Mouse (Mus musculus) heart, postnatal 10 days (tissue): ENCODE data around the gene Gm21981. TPM values are rescaled to one million over a fixed set of nuclear protein-coding genes. Genes with fewer than 3 reads are reported as not detected.
"Not testable (repeated sequence)": the region's sequence is repeated elsewhere in the genome, so short reads cannot be mapped to it uniquely, and the experiment has no call there.

Experiments
- DNase-seq, 2 experiments: peaks; one replicate each; pipeline ENCODE4 v3.0.0; 2021
- intact Hi-C: fragments of 180-260 bp; cut with DNase I; formaldehyde crosslinking; loops from one replicate; pipeline ENCODE4 v1.15.1; 2025
- total RNA-seq, 2 experiments: library from RNA; stranded (reverse); gene quantifications; 2 replicates each; pipeline ENCODE4 v1.2.3; 2021

The Gm21981 gene
- total RNA-seq, 2 experiments from 2014 or later = 0.15 to 1.2 TPM

DNA sequence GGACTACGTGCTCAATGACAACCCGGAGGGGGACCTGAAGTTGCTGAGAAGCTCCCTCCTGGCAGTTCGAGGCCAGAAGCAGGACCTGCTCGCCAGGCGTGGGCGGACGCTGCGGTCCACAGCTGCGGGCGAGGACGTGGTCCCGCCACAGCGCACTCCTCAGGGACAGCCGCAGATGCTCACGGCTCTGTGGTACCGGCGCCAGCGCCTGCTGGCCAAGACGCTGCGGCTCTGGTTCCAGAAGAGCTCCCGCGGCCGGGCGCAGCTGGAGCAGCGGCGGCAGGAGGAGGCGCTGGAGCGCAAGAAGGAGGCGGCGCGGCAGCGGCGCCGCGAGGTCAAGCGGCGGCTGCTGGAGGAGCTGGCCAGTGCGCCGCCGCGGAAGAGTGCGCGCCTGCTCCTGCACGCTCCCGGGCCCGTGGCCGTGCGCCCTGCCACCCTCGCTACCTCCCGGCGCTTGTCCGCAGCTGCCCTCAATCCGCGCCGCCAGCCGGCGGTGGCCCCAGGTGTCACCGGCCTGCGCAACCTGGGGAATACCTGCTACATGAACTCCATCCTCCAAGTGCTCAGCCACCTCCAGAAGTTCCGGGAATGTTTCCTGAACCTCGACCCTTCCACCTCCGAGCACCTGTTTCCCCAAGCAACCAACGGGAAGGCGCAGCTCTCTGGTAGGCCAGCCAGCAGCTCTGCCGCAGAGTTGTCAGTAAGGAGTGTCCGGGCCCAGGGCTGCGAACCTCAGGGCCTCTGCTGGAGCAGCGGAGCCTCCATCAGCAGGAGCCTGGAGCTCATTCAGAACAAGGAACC is 21.7 kb downstream of the Gm21981 start:
- peak; percentile 71 to 75 for DNase-seq
- intact Hi-C loops = loop anchor here (10.0 kb wide), 1 partner anchor 268 kb away; the partner anchor contains the start of gene Guca1a

DNA sequence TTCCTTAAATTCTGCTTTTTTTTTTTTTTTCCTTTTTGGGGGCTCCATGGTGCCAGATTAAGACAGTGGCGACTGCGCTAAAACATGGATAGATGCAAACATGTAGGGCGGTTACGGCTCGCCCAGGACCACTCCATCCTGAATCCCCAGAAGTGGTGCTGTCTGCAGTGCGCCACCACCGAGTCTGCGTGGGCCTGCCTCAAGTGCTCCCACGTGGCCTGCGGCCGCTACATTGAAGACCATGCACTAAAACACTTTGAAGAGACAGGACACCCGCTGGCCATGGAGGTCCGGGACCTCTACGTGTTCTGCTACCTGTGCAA is 22.3 kb downstream of the Gm21981 start:
- intact Hi-C loops = loop anchor here (10.0 kb wide), 1 partner anchor 267 kb away; the partner anchor contains the start of gene Guca1a
- DNase-seq = no peak

DNA sequence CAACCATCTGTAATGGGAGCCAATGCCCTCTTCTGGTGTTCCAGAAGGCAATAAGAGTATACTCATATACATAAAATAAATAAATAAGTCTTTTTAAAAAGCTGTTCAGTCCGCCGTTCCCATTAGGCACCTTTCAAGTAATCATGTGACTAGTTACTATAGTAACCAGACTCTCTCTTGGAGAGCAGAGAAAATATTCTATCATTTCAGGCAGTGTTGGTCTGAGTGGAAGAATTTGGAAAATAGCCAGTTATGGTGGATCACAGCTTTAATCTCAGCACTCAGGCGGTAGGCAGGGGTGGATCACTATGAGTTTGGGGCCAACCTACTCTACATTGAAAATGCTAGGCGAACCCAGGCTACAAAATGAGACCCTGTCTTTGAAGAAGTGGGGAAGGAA is 25.1 kb downstream of the Gm21981 start:
- intact Hi-C loops = no loop called here

DNA sequence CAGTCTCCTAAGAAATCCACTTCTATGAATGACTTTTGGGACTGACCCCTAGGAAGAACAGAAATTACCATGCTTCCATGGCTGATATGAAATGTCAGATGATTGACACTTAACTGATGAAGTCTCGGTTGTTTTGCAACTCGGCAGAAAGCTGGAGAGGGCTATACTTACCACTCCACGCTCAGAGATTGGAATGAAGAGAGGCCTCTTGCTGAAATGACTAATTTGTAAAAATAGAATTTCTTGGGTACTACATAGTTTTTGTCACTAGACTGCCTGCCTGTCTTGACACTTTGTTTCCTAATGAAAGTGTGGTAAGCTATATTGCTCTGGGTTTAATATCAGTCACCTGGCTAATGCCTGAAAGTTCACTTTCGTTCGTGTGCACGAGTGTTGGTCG is 29.8 kb downstream of the Gm21981 start:
- intact Hi-C loops = no loop called here
- no peak for DNase-seq

More for the DNA sequence above, 25.1 kb downstream of the Gm21981 start:
- DNase-seq = no peak

- intact Hi-C loops = no loop called here
- DNase-seq = no peak
Measured at GRCm38 (mm10) chr17:47663009-47663713, 31.1 kb downstream of the Gm21981 start.

DNA sequence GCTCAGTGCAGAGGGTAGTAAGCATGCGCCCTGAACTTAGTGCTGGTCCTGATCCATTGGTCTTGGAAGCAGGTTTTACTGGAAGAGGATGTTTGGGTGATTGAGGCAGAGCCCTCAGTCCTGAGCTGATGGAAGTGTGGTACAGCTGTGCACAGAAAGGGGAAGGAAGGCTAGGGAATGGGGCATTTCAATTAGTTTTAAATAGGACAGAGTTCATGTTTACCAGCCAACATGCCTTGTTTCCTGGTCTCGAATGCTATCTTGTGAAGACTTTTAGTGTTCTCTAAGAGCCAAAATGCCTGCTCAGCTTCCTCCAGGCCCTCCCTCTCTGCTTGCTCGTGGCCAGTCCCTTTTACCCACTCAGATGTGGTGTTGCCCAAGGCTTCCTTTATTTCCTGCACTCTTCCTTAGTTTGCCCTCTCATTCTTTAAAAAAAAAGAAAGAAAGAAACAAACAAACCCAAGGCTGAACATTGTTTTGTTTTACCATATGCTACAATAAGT is 35.5 kb downstream of the Gm21981 start:
- intact Hi-C loops = no loop called here
- DNase-seq = no peak

DNA sequence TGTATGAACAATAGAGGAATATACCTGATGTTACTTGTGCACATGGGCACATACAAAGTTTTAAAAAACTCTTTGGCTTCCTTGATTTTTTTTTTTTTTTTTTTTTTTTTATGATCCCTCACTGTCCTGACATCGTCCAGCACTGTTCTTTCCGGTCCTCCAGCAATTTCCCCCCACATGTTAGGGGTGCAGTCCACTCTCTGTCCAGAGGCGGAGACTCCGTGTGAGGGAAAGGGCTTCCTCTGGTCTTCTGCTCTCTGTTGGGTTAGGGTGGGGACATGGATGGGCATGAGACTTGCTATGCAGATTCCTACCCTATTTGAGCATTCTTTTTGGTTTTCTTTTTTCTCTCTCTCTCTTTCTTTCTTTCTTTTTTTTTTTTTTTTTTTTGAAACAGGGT is 36.4 kb downstream of the Gm21981 start:
- intact Hi-C loops = no loop called here
- DNase-seq = no peak

DNA sequence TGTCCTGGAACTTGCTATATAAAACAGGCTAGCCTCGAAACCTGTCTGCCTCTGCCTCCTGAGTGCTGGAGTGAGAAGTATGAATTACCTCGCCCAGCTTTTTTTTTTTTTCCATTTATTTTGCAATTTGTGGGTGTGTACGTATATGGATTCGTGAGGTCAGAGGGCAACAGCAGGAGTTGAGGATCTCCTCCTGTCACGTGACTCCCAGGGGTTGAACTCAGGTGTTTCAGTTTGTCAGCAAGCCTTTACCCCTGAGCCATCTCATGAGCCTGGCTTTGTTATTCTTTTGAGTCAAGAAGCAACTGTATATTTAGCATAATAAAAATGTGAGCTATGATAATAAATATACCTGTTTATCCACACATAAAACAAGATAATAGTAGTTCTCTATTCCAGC is 38.6 kb downstream of the Gm21981 start:
- intact Hi-C loops = no loop called here
- DNase-seq = no peak

- DNase-seq, intact Hi-C loops: not testable (repeated sequence)
Measured at GRCm38 (mm10) chr17:47654346-47654745, 39.9 kb downstream of the Gm21981 start.

- intact Hi-C loops = no loop called here
- no peak for DNase-seq
Measured at GRCm38 (mm10) chr17:47651953-47652352, 42.3 kb downstream of the Gm21981 start.

DNA sequence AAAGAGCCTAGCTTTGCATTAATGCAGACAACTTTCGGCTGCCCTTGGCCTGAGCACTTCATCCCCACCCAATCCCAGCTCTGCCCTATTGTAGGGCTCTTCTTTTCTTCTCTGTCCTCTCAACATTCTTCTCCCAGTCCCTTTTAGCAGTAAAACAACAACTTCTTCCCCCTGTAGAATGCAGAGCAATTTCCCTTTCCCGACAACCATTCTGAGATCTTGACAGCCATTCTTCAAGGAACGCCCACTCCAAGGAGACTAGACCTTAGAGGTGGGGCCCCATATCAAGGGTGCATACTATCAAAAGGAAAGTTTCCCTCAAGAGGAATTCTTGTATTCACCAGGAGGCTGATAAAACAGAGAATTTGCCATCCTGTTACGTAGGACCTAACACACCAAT is 45.3 kb downstream of the Gm21981 start:
- no peak for DNase-seq
- intact Hi-C loops = no loop called here

- intact Hi-C loops = no loop called here
- peak; percentile 44 to 71 for DNase-seq
Measured at GRCm38 (mm10) chr17:47646683-47647082, 47.6 kb downstream of the Gm21981 start.

- intact Hi-C loops = no loop called here
- no peak for DNase-seq
Measured at GRCm38 (mm10) chr17:47642992-47643391, 51.3 kb downstream of the Gm21981 start.

Other genes starting within 250 kb of the Gm21981 start
- gene Taf8, start 192.2 kb downstream of the Gm21981 start, total RNA-seq = 10 to 100 TPM; 14.0 to 15.5 TPM
- gene Ccnd3, start 189.4 kb downstream of the Gm21981 start, total RNA-seq = 100 to 1,000 TPM; 119 to 132 TPM
- 10 to 100 TPM; 17.2 to 19.0 TPM for gene Bysl, start 83.0 kb downstream of the Gm21981 start, total RNA-seq
- gene Med20, start 82.9 kb downstream of the Gm21981 start, total RNA-seq = 10 to 100 TPM; 21.9 to 23.0 TPM
- gene Gm20517, start 82.9 kb downstream of the Gm21981 start, total RNA-seq = 1 to 10 TPM; 3.0 to 3.5 TPM
- 1 to 10 TPM; 5.4 to 5.5 TPM for gene Usp49, start 63.8 kb downstream of the Gm21981 start, total RNA-seq
- gene Tomm6, start 6.1 kb downstream of the Gm21981 start, total RNA-seq = 100 to 1,000 TPM; 150 to 154 TPM
- gene Frs3, start 5.4 kb downstream of the Gm21981 start, total RNA-seq = 1 to 10 TPM; 4.0 to 5.1 TPM
- 1 to 10 TPM; 2.8 to 3.5 TPM for gene Prickle4, start 281 bp upstream of the Gm21981 start, total RNA-seq
- not detected for gene Pgc, start 32.4 kb upstream of the Gm21981 start, total RNA-seq
- 10 to 100 TPM; 48.1 to 51.1 TPM for gene Tfeb, start 42.6 kb upstream of the Gm21981 start, total RNA-seq
- gene Mdfi, start 140.2 kb upstream of the Gm21981 start, total RNA-seq = 1 to 10 TPM; 6.4 to 8.2 TPM
- 10 to 100 TPM; 12.3 to 15.9 TPM for gene Foxp4, start 230.2 kb upstream of the Gm21981 start, total RNA-seq